Mouse (Mus musculus) right cerebral cortex, postnatal 14 days (tissue): Measurements from ENCODE around the gene H2afx.
A peak's percentile ranks its signal among the peaks of the same experiment; 100 is the strongest.
"Not testable (repeated sequence)": the region's sequence is repeated elsewhere in the genome, so short reads cannot be mapped to it uniquely, and the experiment has no call there.

Experiments
- DNase-seq: peaks from one replicate; pipeline ENCODE4 v3.0.0; 2022

The H2afx gene

DNA sequence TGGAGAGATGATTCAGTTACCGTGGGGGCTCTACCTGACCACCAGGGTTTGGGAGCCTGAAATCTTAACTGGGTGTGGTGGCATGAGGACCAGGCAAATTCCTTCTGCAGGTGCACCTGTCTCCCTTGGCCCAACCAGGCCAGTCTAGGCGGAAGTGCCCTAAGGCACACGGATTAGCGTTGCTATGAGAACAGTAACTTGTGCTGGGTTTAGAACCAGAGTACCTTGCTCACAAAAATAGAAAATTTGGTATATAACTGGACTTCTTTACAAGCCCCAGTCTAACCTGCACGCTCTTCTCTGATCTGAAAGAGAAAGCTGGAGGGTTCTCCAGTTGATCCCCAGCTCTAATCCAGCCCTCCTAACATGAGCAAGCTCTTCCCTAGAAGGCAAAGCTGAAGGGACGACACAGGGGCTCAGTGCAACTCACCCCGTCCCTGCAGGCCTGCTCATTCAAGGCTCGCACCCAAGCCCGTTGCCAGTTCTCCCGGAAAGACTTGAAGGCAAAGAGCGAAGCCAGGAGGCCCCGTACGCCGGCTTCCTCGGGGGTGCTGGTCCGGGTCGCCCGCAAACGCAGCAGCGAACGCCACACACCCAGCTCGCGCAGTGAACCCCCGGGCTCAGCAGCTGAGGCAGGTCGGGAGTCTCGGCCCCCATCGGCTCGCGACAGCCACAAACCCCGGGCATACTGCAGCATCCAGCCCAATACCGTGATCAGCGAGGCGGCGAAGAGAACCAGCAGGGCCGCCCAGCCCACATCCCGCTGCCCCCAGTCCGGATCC lies 15.2 kb upstream of the H2afx start:
- peak; percentile 38 for DNase-seq

DNA sequence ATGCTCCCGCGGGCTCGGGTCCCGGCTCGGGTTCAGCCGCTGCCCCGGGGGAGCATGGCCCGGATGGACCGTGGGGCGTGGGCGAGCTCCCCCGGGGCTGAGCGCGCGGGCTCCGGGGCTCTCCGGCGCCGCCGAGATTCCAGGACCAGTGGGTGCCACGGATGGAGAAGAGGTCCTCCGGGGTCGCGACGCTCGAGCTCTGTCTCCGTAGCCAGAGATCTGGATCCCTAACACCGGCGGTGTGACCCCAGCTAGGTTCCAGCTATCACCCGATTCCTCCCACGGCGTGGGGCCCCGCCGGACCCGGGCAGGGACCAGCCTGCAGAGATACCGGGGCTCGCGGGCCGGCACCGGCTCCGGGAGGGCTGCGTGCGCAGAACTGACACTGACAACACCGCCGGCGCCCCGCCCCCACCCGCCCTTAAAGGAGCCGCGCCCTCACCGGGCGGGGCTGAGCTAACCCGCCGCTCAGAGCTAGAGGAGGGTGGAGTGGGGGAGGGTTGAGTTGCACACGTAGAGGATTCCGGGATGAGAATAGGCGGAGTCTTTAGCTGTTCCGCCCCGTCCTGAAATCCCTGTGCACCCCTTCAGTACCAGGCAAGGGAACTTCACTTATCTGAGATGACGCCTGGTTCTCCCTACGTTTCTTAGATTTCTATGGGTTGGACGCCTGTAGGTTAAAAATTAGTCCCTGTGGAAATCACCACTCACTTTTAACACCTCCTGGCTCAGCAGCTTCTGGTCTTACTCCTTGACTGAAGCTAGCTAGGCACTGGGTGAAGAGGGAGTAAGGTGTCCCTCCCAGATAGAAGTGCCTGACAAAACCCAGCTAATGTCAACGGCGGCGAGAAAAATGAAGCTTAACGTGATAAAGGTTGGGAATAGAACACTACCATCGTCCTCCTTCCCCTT lies 14.4 kb upstream of the H2afx start, which contains the start of gene C2cd2l:
TSS of gene C2cd2l (minus strand) at position 399 of the 912 bp plus-strand sequence.
- DNase-seq = peak; percentile 91

DNA sequence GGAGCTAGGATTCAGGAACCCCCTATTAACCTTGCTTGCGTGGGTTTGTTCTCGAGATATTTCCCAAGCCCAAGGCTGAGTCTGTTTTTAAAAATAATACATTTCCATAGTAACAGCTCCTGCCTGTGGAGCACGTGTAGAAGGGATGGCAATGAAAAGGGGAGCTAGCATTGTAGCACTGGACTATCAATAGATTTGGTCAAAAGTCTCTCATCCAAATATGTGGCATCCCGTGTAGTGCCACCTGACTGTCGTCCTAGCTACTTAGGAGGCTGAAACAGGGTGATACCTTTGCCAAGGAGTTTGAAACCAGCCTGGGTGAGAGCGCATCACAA lies 13.7 kb upstream of the H2afx start:
- no peak for DNase-seq

DNA sequence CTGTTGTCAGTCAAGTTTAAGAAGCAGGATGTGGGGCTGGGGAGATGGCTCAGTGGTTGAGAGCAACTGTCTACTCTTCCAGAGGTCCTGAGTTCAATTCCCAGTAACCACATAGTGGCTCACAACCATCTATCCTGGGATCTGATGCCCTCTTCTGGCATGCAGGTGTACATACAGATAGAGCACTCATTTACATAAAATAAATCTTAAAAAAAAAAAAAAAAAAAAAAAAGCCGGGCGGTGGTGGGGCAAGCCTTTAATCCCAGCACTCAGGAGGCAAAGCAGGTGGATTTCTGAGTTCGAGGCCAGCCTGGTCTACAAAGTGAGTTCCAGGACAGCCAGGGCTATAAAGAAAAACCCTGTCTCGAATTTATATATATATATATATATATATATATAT lies 10.8 kb upstream of the H2afx start:
- DNase-seq = not testable (repeated sequence)

DNA sequence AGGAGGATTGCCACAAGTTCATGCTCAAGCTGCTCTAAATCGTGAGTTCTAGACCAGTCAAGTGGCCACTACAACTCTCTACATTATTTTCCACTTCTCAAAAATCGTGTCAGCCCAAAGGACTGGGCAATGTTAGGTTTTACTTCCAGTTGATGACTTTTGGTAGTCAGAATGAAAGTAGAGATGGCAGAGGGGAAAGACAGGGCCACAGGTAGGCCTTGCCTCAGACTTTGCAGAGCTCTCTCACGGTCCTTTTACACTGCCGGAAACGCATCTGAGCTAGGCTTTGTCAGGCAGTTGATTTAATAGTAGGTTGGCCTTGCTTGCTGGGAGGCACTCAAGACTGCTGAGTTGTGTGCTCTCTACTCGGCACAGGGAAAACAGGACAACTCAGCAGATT lies 10.3 kb upstream of the H2afx start:
- DNase-seq = no peak

DNA sequence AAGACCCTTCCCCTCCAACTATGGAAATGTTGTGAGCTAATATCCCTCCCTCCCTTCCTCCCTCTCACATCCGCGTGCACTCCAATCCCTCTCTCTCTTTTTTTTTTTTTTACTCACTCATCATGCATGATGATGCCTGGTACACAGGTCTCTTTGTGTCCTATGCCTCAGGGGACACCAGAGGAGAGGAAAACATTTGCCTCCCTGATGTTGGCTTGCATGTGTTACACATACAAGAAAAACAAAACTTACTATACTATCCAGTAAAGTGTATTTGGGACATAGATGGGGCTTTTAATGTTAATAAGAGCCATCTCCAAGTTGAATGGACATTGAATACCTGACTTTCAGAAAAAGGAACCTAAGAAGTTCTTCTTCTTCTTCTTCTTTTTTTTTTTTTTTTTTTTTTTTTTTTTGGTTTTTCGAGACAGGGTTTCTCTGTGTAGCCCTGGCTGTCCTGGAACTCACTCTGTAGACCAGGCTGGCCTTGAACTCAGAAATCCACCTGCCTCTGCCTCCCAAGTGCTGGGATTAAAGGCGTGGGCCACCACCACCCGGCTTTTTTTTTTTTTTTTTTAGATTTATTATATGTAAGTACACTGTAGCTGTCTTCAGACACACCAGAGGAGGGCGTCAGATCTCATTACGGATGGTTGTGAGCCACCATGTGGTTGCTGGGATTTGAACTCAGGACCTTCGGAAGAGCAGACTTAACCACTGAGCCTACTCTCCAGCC lies 9.3 kb upstream of the H2afx start:
- not testable (repeated sequence) for DNase-seq

DNA sequence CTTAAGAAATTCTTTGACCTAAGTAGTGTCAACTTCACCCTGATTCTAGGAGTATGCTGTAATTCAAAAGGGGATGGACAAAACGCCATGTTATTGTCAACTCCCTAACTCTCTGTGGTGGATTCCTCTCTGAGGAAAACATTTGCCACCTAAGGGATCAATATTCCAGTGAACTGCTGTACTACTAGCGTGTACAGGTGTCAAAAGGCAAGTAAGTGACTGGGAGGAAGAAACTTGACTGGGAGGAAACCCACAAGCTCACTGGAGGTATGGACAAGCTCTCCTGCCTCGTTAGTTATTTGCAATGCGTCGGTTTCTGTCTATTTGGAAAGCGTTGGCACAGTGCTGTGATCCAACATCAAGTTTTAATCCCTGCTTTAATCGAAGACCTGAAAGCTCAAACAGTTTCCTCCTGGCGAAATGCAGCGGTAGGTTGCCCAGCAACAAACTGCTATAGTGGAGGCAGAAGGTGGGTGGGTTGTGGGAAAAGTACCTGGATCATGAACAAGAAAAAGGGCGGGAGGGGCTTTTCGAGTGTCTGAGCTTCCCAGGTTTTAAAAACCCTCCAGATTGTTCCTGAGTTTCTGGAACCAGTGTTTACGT lies 8.6 kb upstream of the H2afx start, which contains the start of gene Dpagt1:
TSS of gene Dpagt1 (plus strand) at position 252 of the 603 bp plus-strand sequence.
- no peak for DNase-seq

DNA sequence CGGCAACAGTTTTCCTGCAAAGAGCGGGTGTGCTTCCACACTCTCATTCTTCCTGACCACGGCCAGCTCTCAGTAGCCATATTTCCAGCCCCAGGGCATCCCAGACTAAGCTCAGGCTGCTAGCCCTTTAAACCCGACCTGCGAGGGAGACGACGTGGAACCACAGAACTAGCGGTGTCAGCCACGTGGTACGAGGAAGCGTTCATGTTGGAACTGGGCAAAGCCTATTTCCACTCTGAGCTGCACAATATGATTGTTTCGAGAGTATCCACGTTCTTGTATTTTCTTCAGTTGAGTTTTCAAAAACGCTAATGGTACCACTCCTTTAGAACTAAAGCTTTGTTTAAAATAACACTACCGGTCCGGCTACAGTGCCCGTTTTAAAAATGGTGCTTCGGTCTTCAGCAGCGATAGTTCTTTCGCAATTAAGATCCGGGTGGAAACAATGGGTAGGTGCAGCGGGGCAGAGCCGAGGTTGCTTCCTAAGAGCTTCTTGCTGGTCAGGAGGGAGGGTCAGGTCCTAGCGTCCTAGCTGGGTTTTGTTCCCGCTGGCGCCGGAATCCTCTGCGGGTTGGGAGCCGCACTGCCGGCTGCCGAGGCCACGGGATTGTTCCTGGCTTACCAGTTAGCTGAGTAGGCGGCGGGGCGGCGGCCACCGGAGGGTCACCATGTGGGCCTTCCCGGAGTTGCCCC lies 8.0 kb upstream of the H2afx start:
- peak; percentile 73 for DNase-seq

DNA sequence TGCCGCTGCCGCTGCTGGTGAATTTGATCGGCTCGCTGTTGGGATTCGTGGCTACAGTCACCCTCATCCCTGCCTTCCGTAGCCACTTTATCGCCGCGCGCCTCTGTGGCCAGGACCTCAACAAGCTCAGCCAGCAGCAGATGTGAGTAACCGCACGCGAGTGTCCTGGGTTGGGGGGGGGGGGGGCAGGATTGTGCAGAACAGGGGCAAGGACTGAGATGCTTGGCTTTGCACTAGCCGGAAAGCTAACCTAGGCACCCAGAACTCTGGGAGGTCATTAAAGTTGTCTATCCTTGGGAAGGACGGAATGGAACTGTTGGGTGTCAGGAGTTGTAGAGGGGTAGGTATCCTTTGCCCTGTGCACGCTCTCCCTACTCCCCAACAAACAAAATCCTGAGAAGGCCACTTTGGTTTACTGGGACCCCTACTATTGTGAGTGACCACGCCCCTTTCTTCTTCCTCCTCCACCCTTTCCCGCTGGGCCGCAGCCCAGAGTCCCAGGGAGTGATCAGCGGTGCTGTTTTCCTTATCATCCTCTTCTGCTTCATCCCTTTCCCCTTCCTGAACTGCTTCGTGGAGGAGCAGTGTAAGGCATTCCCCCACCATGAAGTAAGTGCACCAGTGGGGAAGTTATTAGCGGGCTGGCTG lies 7.3 kb upstream of the H2afx start:
- DNase-seq = no peak

DNA sequence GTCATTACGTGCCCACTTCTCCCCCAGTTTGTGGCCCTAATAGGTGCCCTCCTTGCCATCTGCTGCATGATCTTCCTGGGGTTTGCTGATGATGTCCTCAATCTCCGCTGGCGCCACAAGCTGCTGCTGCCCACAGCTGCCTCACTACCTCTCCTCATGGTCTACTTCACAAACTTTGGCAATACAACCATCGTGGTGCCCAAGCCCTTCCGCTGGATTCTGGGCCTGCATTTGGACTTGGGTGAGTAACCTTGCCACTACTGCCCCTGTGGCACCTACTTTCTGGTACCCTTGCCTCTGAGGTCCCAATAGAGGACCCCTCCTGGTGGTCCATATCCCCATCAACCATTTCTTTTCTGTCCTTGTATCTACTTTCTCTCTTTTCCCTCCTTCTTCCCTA lies 6.6 kb upstream of the H2afx start:
- no peak for DNase-seq

DNA sequence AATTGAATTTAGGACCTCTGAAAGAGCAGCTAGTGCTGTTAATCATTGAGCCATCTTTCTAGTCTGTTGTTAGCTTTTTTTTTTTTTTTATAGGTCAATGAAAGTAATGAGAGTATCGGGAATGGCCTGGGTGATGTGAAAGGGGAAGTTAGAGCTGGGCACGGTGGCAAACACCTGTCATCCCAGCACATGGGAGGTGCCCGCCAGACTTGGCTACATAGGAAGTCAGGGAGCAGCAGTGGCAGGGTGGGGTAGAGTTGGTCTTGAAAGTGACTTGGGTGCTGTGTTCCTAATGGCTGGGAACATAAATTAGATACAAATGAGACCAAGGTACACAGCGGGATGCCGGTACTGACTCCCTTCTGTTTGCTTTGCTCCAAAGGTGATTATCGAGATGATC lies 3.8 kb upstream of the H2afx start:
- DNase-seq = peak; percentile 0

DNA sequence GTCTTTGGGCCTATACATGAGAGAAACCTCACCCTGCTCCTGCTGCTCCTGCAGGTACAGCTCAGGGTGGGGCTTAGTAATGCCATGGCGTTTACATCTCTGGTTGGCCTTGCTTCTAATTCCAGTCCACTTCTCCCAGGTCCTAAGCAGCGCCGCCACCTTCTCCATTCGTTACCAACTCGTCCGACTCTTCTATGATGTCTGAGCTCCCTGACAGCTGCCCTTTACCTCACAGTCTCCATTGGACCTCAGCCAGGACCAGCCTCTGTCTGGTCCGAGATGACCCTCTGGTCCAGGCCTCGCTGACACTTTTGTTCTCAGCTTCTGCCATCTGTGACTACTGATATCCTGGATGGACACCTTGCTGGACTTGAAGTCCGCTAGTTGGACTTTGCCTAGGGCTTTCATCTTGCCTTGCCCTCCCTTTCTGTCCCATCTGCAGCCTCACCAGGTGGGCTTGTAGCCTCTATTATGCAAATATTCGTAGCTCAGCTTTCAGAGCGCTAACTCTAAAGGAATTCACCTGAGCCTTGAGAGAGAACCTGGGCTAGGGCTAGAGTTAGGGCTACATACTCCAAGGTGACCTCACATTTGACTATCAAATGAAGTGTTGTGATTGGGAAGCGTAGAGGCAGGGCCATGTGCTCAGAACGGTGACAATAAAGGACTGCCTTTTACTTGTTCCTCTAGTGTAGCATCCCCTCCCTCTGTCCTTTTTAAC lies 1.4 kb upstream of the H2afx start:
- DNase-seq = no peak

DNA sequence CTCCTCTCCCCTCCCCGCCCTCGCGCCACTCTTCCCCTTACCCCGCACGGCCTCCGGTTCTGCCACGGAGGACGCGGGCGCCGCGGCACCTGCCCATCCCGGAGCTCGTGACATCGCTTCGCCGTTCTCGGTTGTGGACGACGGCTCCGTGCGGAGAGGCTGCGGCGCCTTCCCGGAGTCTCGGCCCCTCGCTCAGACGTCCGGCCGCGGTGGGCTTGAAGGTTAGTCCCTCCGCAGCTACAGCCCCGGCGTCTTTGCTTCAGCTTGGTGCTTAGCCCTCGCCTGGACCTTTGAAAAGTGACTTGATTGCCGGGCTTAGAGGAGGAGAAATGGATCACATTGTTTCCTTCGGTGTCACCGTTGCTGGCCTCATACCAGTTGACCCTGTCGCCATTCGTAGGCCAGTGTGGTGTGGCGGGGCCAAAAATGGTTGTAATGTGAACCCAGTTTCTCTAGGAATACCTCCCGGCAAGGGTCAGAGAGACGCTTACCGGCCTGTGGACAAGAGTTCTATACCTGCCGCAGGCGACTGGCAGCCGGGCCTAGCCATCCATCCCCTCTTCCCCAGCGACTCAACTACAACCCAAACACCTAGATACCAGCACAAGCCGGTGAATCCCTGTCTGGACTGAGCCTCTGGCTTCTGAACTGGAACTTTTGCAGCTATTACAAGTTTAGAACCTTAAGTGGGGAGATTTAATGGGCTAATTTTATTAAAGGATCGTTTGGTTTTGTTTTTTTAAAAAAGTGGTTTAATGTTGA lies 1.0 kb downstream of the H2afx start:
- peak; percentile 59 for DNase-seq

DNA sequence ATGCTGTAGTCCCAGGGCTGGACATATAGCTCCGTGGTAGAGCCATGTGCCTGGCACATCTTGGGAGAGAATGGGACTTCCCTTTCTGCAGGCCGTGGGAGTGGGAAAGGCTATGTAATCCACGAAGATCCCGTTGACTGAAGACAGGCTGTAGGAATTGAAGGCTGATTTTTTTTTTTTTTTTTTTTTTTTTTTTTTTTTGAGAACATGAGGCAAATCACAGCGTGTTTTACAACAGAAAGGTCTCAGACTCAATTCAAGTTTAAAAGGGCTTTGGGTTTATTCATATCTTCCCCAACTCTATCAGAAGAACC lies 1.6 kb downstream of the H2afx start:
- DNase-seq = peak; percentile 2

DNA sequence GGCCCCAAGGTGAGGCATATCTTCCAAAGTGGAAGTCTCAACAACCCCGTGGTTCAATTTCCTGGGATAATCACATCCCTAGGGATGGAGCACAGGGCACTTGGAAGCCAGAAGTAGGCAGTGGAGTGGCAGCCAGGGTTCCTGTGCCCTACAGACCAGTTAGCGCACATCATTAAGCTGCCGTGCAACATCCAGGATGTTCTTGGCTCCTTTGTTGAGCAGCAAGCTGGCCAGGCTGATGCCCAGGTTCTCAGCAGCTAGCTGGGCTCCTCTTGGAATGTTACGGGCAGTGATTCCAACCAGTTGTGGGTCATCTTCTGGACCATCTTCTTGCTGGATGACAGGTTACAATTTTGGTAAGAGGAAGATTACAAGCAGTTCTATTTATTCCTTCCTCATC lies 2.0 kb downstream of the H2afx start:
- DNase-seq = peak; percentile 1

DNA sequence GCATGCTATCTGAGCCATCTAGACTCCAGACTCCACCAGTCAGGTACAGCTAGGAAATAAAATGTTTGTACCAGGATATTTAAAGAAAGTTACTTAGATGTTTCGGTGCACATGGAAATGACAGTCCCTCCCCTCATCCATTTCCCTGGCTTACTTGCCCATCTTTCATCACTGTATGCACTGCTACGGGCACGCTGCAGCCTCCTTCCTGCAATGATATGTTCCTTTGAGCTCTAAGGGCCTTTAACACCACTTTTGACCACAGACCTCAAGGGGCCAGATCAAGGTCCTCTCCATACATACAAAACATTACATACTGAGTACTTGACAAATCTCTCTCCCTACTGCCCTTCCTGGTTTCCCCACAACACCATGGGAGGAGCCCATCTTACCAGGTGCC lies 2.5 kb downstream of the H2afx start:
- peak; percentile 0 for DNase-seq

DNA sequence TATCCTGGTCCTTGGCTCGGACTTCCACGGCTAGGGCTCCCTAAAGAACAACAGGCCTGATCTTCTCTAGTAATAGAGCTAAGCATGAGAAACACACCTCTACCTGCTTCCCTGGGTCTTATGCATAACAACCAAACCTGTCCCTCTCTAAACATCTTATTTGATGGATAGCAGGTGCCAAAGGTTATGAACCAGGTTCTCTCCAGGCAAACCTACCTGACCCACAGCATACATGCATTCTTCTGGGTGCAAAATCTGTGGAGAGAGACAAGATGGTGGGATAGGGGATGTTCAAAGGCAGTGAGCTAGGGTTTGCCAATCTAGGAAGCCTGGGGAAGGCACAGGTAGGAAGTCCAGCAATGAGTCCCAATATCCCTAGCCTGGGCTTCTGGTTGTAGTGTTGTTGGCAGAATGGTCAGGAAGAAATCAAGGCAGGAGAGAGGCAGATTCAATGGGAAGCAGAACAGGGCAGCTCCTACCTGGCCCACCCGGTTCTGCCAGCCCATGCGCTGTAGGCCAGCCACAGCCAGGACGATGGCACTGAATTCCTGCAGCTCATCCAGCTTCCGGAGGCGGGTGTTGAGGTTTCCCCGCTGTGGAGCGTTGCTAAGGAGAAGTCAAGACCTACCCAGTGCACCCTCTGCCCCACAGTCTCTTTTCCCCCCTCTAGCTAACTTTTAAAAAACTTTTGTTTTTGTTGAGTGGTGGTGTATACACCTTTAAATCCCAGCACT lies 3.1 kb downstream of the H2afx start:
- DNase-seq = peak; percentile 3

DNA sequence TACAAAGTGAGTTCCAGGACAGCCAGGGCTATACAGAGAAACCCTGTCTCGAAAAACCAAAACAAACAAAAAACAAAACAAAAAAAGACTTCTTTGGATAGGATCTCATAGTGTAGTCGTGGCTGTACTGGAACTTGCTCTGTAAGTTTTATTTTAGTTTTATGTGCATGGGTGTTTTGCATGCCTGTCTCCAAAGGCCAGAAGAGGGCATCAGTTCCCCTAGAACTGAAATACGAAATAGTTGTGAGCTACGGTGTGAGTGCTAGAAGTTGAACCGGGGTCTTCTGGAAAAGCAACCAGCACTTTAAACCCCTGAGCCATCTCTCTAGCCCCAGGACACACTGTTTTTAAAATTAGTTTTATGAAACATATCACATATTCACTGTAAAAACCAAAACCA lies 4.1 kb downstream of the H2afx start:
- DNase-seq = peak; percentile 0

DNA sequence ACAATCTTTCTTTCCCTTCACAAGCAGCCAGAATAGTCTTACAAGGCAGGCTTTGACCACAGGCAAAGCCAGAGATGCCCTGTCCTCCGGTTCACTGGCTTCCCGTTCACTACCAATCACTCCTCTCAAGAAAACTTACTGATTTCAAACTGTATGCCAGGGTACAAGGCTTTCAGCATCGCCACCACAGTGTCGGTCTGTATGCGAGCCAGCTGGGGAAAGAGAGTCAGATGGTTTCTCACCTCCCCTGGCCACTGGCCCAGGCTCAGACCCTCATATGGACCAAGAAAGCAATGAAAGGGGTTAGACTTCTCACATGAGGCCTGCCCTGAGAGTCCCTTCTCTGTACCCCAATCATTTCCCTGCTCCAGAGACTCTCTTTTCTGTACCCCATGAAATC lies 7.0 kb downstream of the H2afx start:
- no peak for DNase-seq

DNA sequence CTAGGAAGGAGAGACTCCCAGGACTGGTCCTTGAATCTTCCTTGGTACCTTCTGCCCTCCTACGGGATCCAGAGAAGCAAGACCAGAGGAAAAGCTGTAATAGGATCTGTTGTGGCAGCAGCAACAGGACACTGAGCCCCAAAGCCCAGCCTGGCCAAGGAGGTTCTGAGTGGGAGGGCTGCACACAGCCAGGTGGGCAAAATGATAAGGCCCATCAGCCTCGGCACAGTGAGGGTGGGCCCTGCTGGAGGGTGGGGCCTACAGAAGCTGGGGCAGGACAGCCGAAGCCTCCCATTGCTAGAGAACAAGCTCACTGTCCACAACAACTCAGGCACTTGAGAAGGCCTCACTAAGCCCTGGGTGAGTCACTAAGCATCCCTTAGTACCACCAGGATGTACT lies 7.7 kb downstream of the H2afx start:
- no peak for DNase-seq
